Mouse (Mus musculus) gastrocnemius, adult 2 months (tissue): ENCODE data around the gene Fam53b. TPM values are rescaled to one million over a fixed set of nuclear protein-coding genes. Genes with fewer than 3 reads are reported as not detected.

ENCODE experiments used
- DNase-seq: peaks from one replicate; pipeline ENCODE4 v3.0.0; 2022
- H3K27ac ChIP-seq: fragments of 200-600 bp; 2 replicates; pipeline ENCODE4 v1.8.1; 2022; ENCODE audit warnings: mild to moderate bottlenecking
- H3K4me3 ChIP-seq: fragments of 200-600 bp; 2 replicates; pipeline ENCODE4 v1.8.1; 2022; ENCODE audit warnings: mild to moderate bottlenecking, moderate library complexity
- CTCF ChIP-seq: fragments of 200-600 bp; IDR thresholded peaks from 2 replicates; pipeline ENCODE4 v1.8.1; 2022; ENCODE audit warnings: antibody characterized with exemption, mild to moderate bottlenecking, moderate library complexity
- intact Hi-C: fragments of 180-260 bp; cut with DNase I; formaldehyde crosslinking; loops from one replicate; pipeline ENCODE4 v1.15.1; 2025
- total RNA-seq, 2 experiments: library from RNA; stranded (reverse); gene quantifications; 2 replicates each; pipeline ENCODE4 v1.2.3; 2021

Fam53b gene
- total RNA-seq, 2 experiments from 2014 or later: 15.3 to 27.4 TPM

- no peak for DNase-seq
- H3K27ac ChIP-seq: peak overlapping the region; percentile 91
- intact Hi-C loops: no loop called here
- H3K4me3 ChIP-seq: peak overlapping the region; percentile 57
- no peak; the same call in 1 of the 2 replicates for TF ChIP-seq CTCF
These were observed 32.4 kb downstream of the Fam53b start for GRCm38 (mm10) chr7:132781130-132781814.

GRCm38 (mm10) chr7:132780611-132781010, 33.1 kb downstream of the Fam53b start:
- intact Hi-C loops: no loop called here
- Histone ChIP-seq H3K4me3 (peak overlapping the region; percentile 57), H3K27ac (peak overlapping the region; percentile 91)
- DNase-seq: peak; percentile 82
- TF ChIP-seq CTCF: peak; percentile 38

DNA sequence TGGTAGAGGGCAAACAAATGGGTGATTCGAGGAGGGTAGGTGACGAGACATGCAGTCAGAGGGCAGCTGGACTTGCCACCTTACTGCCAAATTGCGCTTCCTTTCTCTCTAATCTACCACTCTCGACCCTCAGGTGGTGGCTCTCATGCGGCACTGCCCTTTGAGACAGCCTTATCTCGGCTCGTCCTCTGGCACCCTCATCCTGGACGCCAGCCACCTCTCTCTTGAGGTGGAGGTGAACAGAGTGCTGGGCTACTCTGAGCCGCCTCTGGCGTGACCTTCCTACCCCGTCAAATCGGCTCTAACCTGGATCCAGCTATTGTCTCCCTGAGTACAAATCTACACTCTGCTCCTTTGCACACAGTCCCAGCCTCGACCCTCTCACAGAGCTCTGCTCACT, 35.1 kb downstream of the Fam53b start:
- Histone ChIP-seq H3K27ac (peak overlapping the region; percentile 88; the same call in 1 of the 2 replicates), H3K4me3 (no peak overlapping the region)
- no peak for DNase-seq
- intact Hi-C loops: loop anchor here (5.0 kb wide), 1 partner anchor 34 kb away; the partner anchor contains the start of gene Fam53b
- TF ChIP-seq CTCF: no peak

DNA sequence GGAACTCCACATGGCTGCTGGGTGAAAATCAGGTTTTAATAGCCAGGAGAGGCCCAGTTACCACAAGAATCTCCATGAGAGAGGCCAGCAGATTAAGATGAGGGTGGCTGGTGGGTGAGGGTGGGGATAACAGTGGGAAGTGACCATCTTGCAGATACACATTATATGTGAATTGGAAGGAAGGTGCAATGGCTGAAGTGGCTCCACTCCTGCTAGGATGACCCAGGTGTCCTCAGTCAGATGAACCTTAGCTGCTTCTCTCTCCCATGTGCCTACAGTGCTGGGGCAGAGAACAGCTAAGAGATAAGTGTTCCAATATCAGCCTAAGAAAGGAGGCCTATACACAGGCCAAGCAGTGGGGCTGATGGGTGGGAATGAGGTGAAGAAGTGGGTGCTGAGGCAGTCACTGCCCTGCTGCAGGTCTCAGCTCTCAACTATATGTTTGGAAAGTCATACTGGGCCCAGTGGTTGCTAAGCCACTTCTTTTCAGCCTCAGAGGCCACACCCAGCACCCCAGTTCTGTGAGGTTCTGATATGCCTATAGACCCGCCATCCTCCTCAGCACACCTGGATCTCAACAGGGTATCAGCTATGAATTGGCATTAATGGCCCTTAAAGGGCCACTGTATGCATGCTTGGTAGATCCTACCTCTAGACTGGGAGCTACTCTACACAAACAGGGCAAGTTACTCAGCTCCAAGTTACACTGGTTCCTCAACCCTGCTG, 35.8 kb downstream of the Fam53b start:
- DNase-seq: no peak
- H3K4me3 ChIP-seq: no peak overlapping the region
- TF ChIP-seq CTCF: no peak
- intact Hi-C loops: loop anchor here (5.0 kb wide), 1 partner anchor 34 kb away; the partner anchor contains the start of gene Fam53b
- H3K27ac ChIP-seq: peak overlapping the region; percentile 88

- intact Hi-C loops: loop anchor here (5.0 kb wide), 1 partner anchor 35 kb away; the partner anchor contains the start of gene Fam53b
- no peak for TF ChIP-seq CTCF
- Histone ChIP-seq H3K27ac (peak overlapping the region; percentile 88), H3K4me3 (no peak overlapping the region; the same call in 1 of the 2 replicates)
- DNase-seq: no peak
These were observed 36.6 kb downstream of the Fam53b start for GRCm38 (mm10) chr7:132777117-132777516.

GRCm38 (mm10) chr7:132776338-132777111, 37.2 kb downstream of the Fam53b start:
- no peak for TF ChIP-seq CTCF
- Histone ChIP-seq H3K4me3 (peak overlapping the region; percentile 55), H3K27ac (peak overlapping the region; percentile 88)
- DNase-seq: peak; percentile 43
- intact Hi-C loops: loop anchor here (5.0 kb wide), 1 partner anchor 36 kb away; the partner anchor contains the start of gene Fam53b

GRCm38 (mm10) chr7:132775922-132776321, 37.8 kb downstream of the Fam53b start:
- H3K4me3 ChIP-seq: peak overlapping the region; percentile 55
- no peak for DNase-seq
- intact Hi-C loops: loop anchor here (5.0 kb wide), 1 partner anchor 36 kb away; the partner anchor contains the start of gene Fam53b
- no peak for TF ChIP-seq CTCF
- peak overlapping the region; percentile 88 for H3K27ac ChIP-seq

DNA sequence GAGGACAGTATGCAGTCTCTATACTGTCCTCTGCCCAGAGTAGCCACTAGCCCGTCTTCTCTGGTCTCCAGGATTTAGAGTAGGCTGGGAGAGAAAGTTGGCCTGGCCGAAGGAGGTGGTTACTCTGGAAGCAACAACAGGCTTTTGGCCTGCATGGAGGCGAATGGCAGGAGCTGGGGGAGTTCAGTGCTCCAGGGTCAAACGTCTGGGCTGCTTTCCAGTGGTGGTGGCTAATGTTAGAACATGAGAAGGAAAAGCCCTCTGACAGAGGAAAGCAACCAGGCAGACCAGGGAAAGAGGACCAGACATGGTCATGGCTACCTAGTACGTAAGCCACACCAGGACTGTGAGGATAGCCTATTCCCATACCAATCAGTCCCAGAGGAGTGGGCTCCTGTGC, 38.4 kb downstream of the Fam53b start:
- peak overlapping the region; percentile 55 for H3K4me3 ChIP-seq
- TF ChIP-seq CTCF: no peak
- DNase-seq: peak; percentile 89
- intact Hi-C loops: loop anchor here (5.0 kb wide), 1 partner anchor 37 kb away; the partner anchor contains the start of gene Fam53b
- peak overlapping the region; percentile 88 for H3K27ac ChIP-seq

DNA sequence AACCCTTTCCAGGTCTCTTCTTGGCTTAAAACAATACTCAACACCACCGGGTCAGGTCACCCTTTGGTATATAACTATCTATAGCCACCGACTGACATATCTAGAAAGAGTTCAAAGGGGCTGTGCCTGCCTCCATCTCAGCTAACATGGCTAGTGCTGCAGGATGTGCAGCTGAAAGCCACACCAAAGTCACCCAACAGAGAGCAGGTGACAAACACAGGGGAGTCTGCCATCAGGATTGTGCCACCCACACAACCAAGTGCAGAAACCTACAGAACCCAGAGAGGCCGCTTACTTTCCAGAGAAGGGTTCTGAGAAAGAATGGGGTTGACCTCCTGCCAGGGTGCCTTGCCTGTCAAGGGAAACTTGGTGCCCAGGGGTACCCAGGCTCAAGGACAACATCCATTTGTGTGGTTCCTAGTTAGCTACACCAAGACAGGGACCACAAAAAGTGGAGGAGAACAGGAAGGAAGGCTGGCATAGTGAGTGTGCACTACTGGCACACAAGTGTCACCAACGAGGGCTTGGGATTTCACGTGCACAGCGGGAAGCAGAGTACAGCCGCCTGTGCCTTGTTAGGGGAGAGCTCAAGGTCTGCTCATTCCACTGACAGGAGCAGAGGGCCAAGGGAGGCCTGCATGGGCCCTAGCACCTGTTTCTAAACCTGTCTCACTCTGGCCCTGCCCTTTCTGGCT, 40.5 kb downstream of the Fam53b start:
- peak; percentile 42 for DNase-seq
- TF ChIP-seq CTCF: no peak
- intact Hi-C loops: no loop called here
- peak overlapping the region; percentile 88 for H3K27ac ChIP-seq
- H3K4me3 ChIP-seq: 0 out of 2 replicates have a peak overlapping the region, but pooled peaks have one; percentile 9

DNA sequence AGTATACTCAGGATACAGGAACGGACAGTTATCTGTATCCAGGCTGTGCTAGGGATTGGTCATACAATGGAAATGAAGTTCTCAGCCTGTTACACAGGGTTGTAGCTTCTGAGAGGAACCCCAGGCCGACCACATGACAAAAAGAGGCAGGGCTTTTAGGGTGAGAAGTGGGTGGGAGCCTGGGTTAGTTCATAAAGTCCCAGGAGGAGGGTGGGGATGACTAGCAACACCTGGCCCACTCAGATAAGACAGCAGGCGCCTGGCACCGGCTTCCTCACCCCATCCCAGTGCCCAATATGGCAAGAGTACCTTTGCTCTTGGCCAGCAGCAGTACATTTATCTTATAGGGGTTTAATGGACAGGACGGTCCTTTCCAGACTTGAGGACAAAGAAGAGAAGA, 41.2 kb downstream of the Fam53b start:
- no peak for TF ChIP-seq CTCF
- Histone ChIP-seq H3K4me3 (no peak overlapping the region), H3K27ac (peak overlapping the region; percentile 88; the same call in 1 of the 2 replicates)
- DNase-seq: no peak
- intact Hi-C loops: no loop called here

- H3K4me3 ChIP-seq: no peak overlapping the region
- DNase-seq: no peak
- peak overlapping the region; percentile 88 for H3K27ac ChIP-seq
- intact Hi-C loops: loop anchor here (5.0 kb wide), 1 partner anchor 39 kb away; no protein-coding TSS in a partner anchor
- TF ChIP-seq CTCF: no peak
These were observed 45.0 kb downstream of the Fam53b start for GRCm38 (mm10) chr7:132768498-132769344.
